Mouse (Mus musculus) cortical plate, adult 2 months (tissue): ENCODE measurements around the gene Rere.

Experiments
- CTCF ChIP-seq: fragments of 200-500 bp; IDR thresholded peaks from 2 replicates; pipeline ENCODE4 v1.5.1; 2011; ENCODE audit warnings: mild to moderate bottlenecking, control low read depth, low read length; ENCODE audit not compliant: insufficient read depth; ENCODE audit errors: extremely low read depth
- POLR2A ChIP-seq: fragments of 200-500 bp; IDR thresholded peaks from 2 replicates; pipeline ENCODE4 v1.6.1; 2011; ENCODE audit warnings: mild to moderate bottlenecking, low read length, control low read depth; ENCODE audit not compliant: insufficient read depth; ENCODE audit errors: extremely low read depth

DNA sequence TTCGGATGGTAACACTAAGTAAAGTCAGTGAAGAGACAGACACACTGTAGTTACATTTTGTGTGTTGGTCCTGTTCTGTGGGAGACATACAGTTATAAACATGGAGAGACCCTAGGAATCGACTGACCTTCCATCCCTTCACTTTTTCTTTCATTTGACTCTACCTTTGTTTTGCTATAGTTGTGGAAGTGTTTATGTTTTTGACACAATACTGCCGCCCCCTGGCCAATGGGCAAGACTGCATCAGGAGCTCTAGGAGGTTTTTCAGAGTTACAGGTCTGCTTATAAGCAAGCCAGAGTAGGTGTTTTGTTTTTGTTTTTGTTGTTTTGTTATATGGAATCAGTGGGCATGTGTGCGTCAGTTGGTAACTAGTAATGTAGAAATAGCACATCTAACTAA is 184.3 kb downstream of the Rere start:
- TF ChIP-seq CTCF, result peak; percentile 81
- TF ChIP-seq POLR2A, result no peak
